16 mouse cellular contexts compared by ENCODE assay signal in genomic region chr9:69705071-69705470, GRCm38 (mm10). TPM values are rescaled to one million over a fixed set of nuclear protein-coding genes. Genes with fewer than 3 reads are reported as not detected.
"Had no signal": no experiment of that assay in that cellular context is flagged by ENCODE, and none has a peak within 500 bp of the region (broad histone marks: within the 10 kb centered on the region; RNA-seq: fewer than 3 reads in every experiment).

No protein-coding gene starts in this region.

- DNase-seq: kidney, adult 11 months; kidney, postnatal 14 days; left cerebral cortex, postnatal 4 days; lung, adult 18-20 months; thymus, adult 2 months; thymus, postnatal 25 days had no signal

RNA-seq across cellular contexts. Expression of gene Foxb1, which starts 55.7 kb away (rescaled TPM):
- total RNA-seq: layer of hippocampus, adult 8-10 months; layer of hippocampus, postnatal 14 days; left cerebral cortex, postnatal 10 days; liver, adult 2 months had no signal
- polyA plus RNA-seq: large intestine, adult 2 months; liver, adult 2 months; liver, embryonic 14.5 days; lung, embryonic 16.5 days; spleen, adult 2 months; testis, adult 2 months; urinary bladder, adult 2 months had no signal
